Mouse (Mus musculus): ENCODE data around the gene Rab37. TPM values are rescaled to one million over a fixed set of nuclear protein-coding genes. Genes with fewer than 3 reads are reported as not detected.

Gene Rab37
- polyA plus RNA-seq, 1 experiment from 2014 or later: 1.4 TPM

DNA sequence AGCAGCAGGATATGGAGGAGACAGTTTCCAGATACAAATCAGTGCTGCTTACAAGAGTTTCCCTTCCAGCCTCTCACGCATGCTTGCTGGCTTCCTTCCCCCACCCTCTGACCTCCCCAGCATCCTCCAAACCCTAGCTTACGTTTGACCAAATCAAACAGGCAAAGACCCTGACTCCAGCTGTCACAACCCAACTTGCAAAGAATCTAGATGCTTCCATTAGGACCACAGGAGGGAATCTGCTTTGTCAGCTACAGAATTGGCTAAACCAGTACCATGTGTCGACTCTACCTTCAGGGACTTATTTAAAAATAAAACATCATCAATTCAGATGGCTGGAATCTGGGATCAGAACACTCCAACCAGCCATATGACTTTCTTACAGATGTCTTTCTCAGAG is 21.0 kb downstream of the Rab37 start:
- no peak overlapping the region for H3K27ac ChIP-seq
- 59% methylated on average over 3 of the region's 3 CpGs for WGBS
- no peaks in the 10 kb centered on the region; the same call in 1 of the 2 replicates for H3K27me3 ChIP-seq (ENCODE audit: insufficient read depth, poor library complexity, severe bottlenecking)
- H3K36me3 ChIP-seq: no peaks in the 10 kb centered on the region
- peaks cover 7% of the 10 kb centered on the region for H3K4me1 ChIP-seq (replicated peaks)
- no peaks in the 10 kb centered on the region for H3K9me3 ChIP-seq
- no peak for DNase-seq (ENCODE audit: low spot score)
- no peak overlapping the region for H3K4me3 ChIP-seq

DNA sequence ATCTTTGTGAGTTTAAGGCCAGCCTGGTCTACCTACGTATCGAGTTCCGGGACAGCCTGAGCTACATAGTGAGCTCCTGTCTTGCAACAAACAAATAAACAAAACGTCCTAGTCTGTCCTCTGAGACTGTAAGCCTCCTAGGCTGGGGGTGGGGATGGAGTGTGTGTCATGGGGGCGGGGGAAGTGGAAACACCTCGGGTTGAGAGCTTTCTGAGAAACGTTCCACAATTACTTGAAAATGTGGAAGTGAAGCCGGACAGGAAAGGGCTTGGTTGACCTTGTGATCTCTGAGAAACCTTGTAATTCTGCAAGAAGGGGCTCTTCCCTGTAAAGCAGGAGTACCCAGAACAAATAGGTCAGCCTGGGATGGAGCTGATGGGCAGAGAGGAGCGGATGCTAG is 28.2 kb downstream of the Rab37 start:
- no peaks in the 10 kb centered on the region; the same call in 1 of the 2 replicates for H3K27me3 ChIP-seq (ENCODE audit: insufficient read depth, poor library complexity, severe bottlenecking)
- DNase-seq (ENCODE audit: low spot score): no peak
- H3K27ac ChIP-seq: no peak overlapping the region
- H3K9me3 ChIP-seq: no peaks in the 10 kb centered on the region
- H3K4me1 ChIP-seq (replicated peaks): no peaks in the 10 kb centered on the region
- no peaks in the 10 kb centered on the region for H3K36me3 ChIP-seq
- 75% methylated on average over 9 of the region's 9 CpGs for WGBS
- H3K4me3 ChIP-seq: no peak overlapping the region

GRCm38 (mm10) chr11:115128483-115128882 is 37.3 kb downstream of the Rab37 start:
- Histone ChIP-seq H3K9me3 (no peaks in the 10 kb centered on the region), H3K36me3 (no peaks in the 10 kb centered on the region), H3K4me3 (no peak overlapping the region), H3K27me3 (ENCODE audit: insufficient read depth, poor library complexity, severe bottlenecking) (no peaks in the 10 kb centered on the region), H3K4me1 (replicated peaks) (no peaks in the 10 kb centered on the region), H3K27ac (no peak overlapping the region)
- 84% methylated on average over 4 of the region's 4 CpGs for WGBS
- no peak for DNase-seq (ENCODE audit: low spot score)

DNA sequence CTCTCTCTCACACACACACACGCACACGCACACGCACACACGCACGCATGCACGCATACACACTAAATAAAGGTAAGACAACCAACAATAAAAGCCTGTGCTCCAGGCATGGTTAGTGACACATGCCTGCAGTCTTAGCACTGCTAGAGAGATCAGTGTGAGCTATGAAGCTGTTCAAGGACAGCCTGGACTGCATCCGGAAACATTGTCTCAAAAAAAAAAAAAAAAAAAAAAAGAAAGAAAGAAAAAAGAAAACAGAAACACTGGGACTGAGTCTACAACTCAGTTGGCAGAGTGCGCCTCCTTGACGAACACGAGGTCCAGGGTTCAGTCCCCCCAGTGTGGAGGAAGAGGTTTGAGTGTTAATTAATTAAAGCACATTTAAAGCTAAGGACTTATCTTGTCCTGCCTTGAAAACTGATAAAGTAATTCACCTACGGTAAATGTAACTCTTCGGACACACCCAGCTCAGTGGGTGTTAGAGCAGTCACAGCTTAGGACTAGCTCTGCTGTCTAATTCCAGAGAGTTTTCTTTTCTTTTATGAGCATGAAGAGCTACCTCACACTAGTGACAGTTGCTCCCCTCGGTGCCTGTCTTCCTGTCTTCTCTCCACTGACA is 38.4 kb downstream of the Rab37 start:
- H3K36me3 ChIP-seq: no peaks in the 10 kb centered on the region

DNA sequence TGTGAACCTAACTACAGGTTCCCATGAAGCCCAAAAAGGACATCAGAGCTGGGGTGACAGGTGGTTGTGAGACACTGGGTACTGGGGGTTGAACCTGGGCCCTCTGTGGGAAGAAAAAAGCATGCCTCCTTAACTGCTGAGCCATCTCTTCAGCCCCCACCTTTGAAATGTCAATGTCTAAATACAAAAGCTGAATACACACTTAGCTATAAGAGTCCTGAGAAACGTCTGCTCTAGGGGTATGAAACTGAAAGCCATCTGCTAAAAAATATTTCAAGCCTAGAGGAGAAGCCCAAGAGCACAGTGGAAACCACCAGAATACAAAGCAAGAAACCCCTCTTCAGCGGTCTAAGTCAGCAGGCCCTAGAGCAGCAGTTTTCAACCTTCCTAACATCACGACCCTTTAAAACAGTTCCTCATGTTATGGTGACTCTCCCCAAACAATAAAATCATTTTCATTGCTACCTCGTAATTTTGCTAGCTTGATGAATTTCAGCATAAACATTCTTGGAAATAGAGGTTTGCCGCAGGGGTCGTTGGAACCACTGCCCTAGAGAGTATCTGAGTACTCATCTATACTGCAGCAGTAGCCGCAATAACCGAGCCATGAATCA is 40.6 kb downstream of the Rab37 start:
- no peaks in the 10 kb centered on the region for H3K36me3 ChIP-seq
- no peak overlapping the region for H3K4me3 ChIP-seq
- H3K27me3 ChIP-seq (ENCODE audit: insufficient read depth, poor library complexity, severe bottlenecking): no peaks in the 10 kb centered on the region
- DNase-seq (ENCODE audit: low spot score): no peak
- H3K4me1 ChIP-seq (replicated peaks): no peaks in the 10 kb centered on the region
- 88% methylated on average over 8 of the region's 8 CpGs for WGBS
- no peak overlapping the region for H3K27ac ChIP-seq
- no peaks in the 10 kb centered on the region for H3K9me3 ChIP-seq

More for the DNA sequence above, 38.4 kb downstream of the Rab37 start:
- WGBS: 90% methylated on average over 13 of the region's 13 CpGs
- Histone ChIP-seq H3K4me1 (replicated peaks) (no peaks in the 10 kb centered on the region), H3K27ac (no peak overlapping the region), H3K27me3 (ENCODE audit: insufficient read depth, poor library complexity, severe bottlenecking) (no peaks in the 10 kb centered on the region), H3K9me3 (no peaks in the 10 kb centered on the region), H3K4me3 (no peak overlapping the region)
- DNase-seq (ENCODE audit: low spot score): no peak

GRCm38 (mm10) chr11:115133800-115134199 is 42.6 kb downstream of the Rab37 start, which contains the start of gene Cd300lf:
Cd300lf (minus strand) TSS chr11:115133992.
- Histone ChIP-seq H3K36me3 (no peaks in the 10 kb centered on the region), H3K4me1 (replicated peaks) (no peaks in the 10 kb centered on the region), H3K9me3 (no peaks in the 10 kb centered on the region), H3K4me3 (no peak within 1 kb of the TSS), H3K27ac (no peak within 1 kb of the TSS), H3K27me3 (ENCODE audit: insufficient read depth, poor library complexity, severe bottlenecking) (no peaks in the 10 kb centered on the region)
- DNase-seq (ENCODE audit: low spot score): no peak
- WGBS: 78% methylated on average over 8 of the region's 8 CpGs

DNA sequence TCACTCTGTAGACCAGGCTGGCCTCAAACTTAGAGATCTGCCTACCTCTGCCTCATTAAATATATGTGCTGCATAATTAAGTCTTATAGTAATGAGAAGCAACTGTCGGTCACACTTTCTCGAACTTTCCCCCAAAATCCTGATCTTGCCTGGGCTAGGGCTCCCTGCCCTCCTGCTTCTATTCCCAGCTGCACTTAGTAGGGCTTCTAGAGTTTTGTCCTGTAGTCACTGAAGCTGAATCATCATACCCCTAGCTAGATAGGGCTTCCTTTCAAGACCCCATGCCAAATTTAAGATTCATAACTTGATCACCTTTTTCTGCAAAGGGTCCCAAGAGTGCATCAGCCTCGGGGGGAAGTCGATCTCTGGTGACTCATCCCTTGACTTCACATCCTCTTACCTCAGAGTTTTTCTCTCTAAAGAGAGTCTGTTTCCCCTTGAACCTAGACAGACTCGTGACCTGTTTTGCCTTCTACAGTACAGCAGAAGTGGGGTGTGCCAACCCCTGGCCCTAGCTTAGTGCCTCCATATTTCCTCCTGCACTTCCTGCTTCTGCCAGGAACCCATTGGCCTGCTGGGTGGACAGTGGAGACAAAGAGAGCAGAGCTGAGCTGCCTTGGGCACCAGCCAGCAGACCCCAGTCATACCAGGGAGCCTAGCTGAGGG is 47.5 kb downstream of the Rab37 start:
- no peaks in the 10 kb centered on the region for H3K9me3 ChIP-seq
- H3K4me3 ChIP-seq: no peak overlapping the region
- H3K27ac ChIP-seq: no peak overlapping the region
- WGBS: 89% methylated on average over 5 of the region's 5 CpGs
- H3K27me3 ChIP-seq (ENCODE audit: insufficient read depth, poor library complexity, severe bottlenecking): no peaks in the 10 kb centered on the region
- DNase-seq (ENCODE audit: low spot score): no peak
- no peaks in the 10 kb centered on the region for H3K4me1 ChIP-seq (replicated peaks)
- no peaks in the 10 kb centered on the region for H3K36me3 ChIP-seq

GRCm38 (mm10) chr11:115141970-115142369 is 50.7 kb downstream of the Rab37 start:
- Histone ChIP-seq H3K27me3 (ENCODE audit: insufficient read depth, poor library complexity, severe bottlenecking) (no peaks in the 10 kb centered on the region), H3K27ac (no peak overlapping the region), H3K4me3 (no peak overlapping the region), H3K4me1 (replicated peaks) (no peaks in the 10 kb centered on the region), H3K9me3 (no peaks in the 10 kb centered on the region), H3K36me3 (no peaks in the 10 kb centered on the region)
- 81% methylated on average over 2 of the region's 2 CpGs for WGBS
- DNase-seq (ENCODE audit: low spot score): no peak

DNA sequence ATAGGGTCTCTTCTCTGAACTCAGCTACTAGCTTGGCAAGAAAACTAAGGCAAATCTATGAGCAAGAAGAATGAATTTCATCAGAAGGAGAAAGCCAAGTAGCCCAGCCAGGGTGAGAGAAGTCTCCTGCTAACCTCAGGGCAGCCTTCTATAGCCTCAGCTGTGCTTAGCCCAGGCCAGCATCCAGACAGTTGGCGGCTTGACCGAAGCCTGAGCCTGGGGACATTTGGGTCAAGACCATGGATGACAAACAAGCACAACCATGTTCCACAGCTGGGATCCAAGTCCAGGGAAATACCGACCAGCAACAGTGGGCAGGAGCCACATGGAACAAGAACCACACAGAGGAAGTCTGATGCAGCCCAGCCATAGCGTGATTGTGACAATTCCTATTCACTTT is 56.6 kb downstream of the Rab37 start:
- H3K27me3 ChIP-seq (ENCODE audit: insufficient read depth, poor library complexity, severe bottlenecking): peaks cover 6% of the 10 kb centered on the region
- 84% methylated on average over 4 of the region's 4 CpGs for WGBS
- H3K4me1 ChIP-seq (replicated peaks): peaks cover 13% of the 10 kb centered on the region
- no peaks in the 10 kb centered on the region for H3K36me3 ChIP-seq
- H3K9me3 ChIP-seq: 0 out of 2 replicates have a peak, but pooled peaks cover 4% of the 10 kb centered on the region
- H3K27ac ChIP-seq: no peak overlapping the region
- no peak overlapping the region for H3K4me3 ChIP-seq
- no peak for DNase-seq (ENCODE audit: low spot score)

- WGBS: 84% methylated on average over 6 of the region's 6 CpGs
- peaks cover 37% of the 10 kb centered on the region for H3K4me1 ChIP-seq (replicated peaks)
- no peak overlapping the region for H3K27ac ChIP-seq
- no peak overlapping the region for H3K4me3 ChIP-seq
- H3K27me3 ChIP-seq (ENCODE audit: insufficient read depth, poor library complexity, severe bottlenecking): peaks cover 36% of the 10 kb centered on the region
- DNase-seq (ENCODE audit: low spot score): no peak
- H3K9me3 ChIP-seq: 0 out of 2 replicates have a peak, but pooled peaks cover 4% of the 10 kb centered on the region
- H3K36me3 ChIP-seq: no peaks in the 10 kb centered on the region
These were observed 59.6 kb downstream of the Rab37 start for GRCm38 (mm10) chr11:115150741-115151254.

DNA sequence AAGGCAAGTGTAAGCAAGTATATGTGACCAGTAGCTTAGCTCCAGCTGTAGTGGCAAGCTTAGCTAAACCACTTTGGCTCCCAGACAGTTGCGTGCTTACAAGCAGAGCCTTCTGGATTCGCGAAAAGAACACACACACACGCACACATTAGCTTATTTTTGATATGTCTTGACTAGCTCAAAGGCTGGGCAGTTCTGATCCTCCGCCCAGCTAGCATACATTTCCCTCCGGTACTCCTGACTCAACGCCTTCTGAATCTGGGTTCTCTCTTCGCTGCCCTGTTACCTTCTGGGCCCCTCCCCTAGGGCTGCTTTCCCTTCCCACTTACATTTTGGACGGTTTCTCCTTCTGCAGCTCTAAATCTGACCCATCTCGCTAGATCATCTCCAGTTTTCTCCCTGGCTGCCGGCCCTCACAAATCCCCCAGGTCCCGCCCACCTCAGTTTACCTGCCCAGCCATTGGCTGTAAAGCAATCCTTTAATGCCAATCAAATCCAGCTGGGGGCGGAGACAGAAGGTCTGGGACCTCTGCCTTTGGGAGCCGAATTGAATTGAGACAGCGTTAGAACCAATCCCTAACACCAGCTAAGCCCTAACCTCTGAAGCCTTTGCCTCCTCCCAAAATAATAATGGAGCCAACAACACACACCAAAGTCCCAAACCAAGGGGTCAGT is 60.7 kb downstream of the Rab37 start:
- no peaks in the 10 kb centered on the region for H3K36me3 ChIP-seq
- peak overlapping the region; percentile 78 for H3K27ac ChIP-seq
- 0 out of 2 replicates have a peak, but pooled peaks cover 4% of the 10 kb centered on the region for H3K9me3 ChIP-seq
- 10% methylated on average over 15 of the region's 15 CpGs for WGBS
- peaks cover 47% of the 10 kb centered on the region for H3K27me3 ChIP-seq (ENCODE audit: insufficient read depth, poor library complexity, severe bottlenecking)
- H3K4me3 ChIP-seq: peak overlapping the region; percentile 52
- peaks cover 37% of the 10 kb centered on the region for H3K4me1 ChIP-seq (replicated peaks)
- DNase-seq (ENCODE audit: low spot score): peak; percentile 89

DNA sequence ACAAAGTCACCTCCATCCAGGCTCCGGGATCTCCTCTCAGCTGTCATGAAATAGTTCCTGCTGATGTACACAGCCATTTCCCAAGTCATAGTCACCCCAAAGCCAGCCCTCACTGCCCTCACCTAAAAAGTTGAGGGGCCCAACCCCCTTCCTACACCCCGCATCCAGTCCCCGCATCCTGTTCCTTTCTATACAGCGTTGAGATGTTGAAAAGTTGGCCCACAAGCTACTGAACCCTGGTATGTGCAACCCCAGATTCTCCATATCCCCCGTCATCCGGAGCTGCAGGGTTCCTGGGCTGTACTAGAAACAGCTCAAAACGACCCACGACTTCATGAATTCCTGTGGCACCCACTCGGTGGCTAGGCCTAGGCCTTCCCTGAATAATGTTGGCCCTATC is 61.9 kb downstream of the Rab37 start:
- H3K4me1 ChIP-seq (replicated peaks): peaks cover 43% of the 10 kb centered on the region
- H3K9me3 ChIP-seq: 0 out of 2 replicates have a peak, but pooled peaks cover 4% of the 10 kb centered on the region
- H3K27me3 ChIP-seq (ENCODE audit: insufficient read depth, poor library complexity, severe bottlenecking): peaks cover 59% of the 10 kb centered on the region
- DNase-seq (ENCODE audit: low spot score): no peak
- H3K27ac ChIP-seq: no peak overlapping the region
- H3K4me3 ChIP-seq: no peak overlapping the region
- H3K36me3 ChIP-seq: no peaks in the 10 kb centered on the region
- WGBS: 76% methylated on average over 9 of the region's 9 CpGs

All from hindbrain, embryonic 10.5 days (tissue).